Mouse (Mus musculus) limb, embryonic 11.5 days (tissue): Measurements from ENCODE around the gene Dnajc16. TPM values are rescaled to one million over a fixed set of nuclear protein-coding genes. Genes with fewer than 3 reads are reported as not detected.
"Not testable (repeated sequence)": the region's sequence is repeated elsewhere in the genome, so short reads cannot be mapped to it uniquely, and the experiment has no call there.

Experiments used
- ATAC-seq: fragments of 200-750 bp; cut with Nextera tagmentation; 2 replicates; pipeline ENCODE4 v1.8.0; 2017; ENCODE audit warnings: low read depth; ENCODE audit not compliant: insufficient number of reproducible peaks, low FRiP score, low TSS enrichment
- DNase-seq: peaks from one replicate; pipeline ENCODE4 v3.0.0-alpha.2; 2015; ENCODE audit warnings: low spot score
- H3K27ac ChIP-seq: fragments of 300-500 bp; sonication (generic); replicated peaks from 2 replicates; pipeline ENCODE4 v1.5.1; 2014; ENCODE audit warnings: low read depth, mild to moderate bottlenecking, low read length
- H3K27me3 ChIP-seq: fragments of 300-500 bp; sonication (generic); 2 replicates; pipeline ENCODE4 v1.6.1; 2014; ENCODE audit warnings: mild to moderate bottlenecking, low read length, mixed read lengths; ENCODE audit not compliant: control insufficient read depth, insufficient read depth
- H3K36me3 ChIP-seq: fragments of 300-500 bp; sonication (generic); 2 replicates; pipeline ENCODE4 v1.6.1; 2014; ENCODE audit warnings: mild to moderate bottlenecking, low read length, moderate library complexity, mixed read lengths; ENCODE audit not compliant: control insufficient read depth, insufficient read depth
- H3K4me1 ChIP-seq: fragments of 300-500 bp; sonication (generic); 2 replicates; pipeline ENCODE4 v1.6.1; 2014; ENCODE audit warnings: low read length, mixed read lengths; ENCODE audit not compliant: control insufficient read depth, insufficient read depth
- H3K4me2 ChIP-seq: fragments of 300-500 bp; sonication (generic); 2 replicates; pipeline ENCODE4 v1.6.1; 2014; ENCODE audit warnings: low read depth, mild to moderate bottlenecking, moderate library complexity; ENCODE audit not compliant: severe bottlenecking
- H3K4me3 ChIP-seq: fragments of 300-500 bp; sonication (generic); 2 replicates; pipeline ENCODE4 v1.5.1; 2014; ENCODE audit warnings: low read depth, low read length
- H3K9ac ChIP-seq: fragments of 300-500 bp; sonication (generic); 2 replicates; pipeline ENCODE4 v1.6.1; 2014; ENCODE audit warnings: mild to moderate bottlenecking, low read length
- H3K9me3 ChIP-seq: fragments of 300-500 bp; sonication (generic); 2 replicates; pipeline ENCODE4 v1.6.1; 2016; ENCODE audit warnings: low read length; ENCODE audit not compliant: control insufficient read depth
- WGBS: fragments of 180-500 bp; shearing (Covaris S2); extraction: QIAGEN DNeasy Blood & Tissue Kit; methylation state at CpG from one replicate; pipeline ENCODE4 v1.1.7; 2014; 5-methylcytosine and 5-hydroxymethylcytosine counted together
- polyA plus RNA-seq: library from polyadenylated mRNA; unstranded; fragments of >200 nt; fragmentation: Nextera tagmentation; extraction: Ambion mirVana; gene quantifications from 2 replicates; pipeline ENCODE4 v1.2.1, GENCODE M21; 2014

The Dnajc16 gene
- polyA plus RNA-seq, 1 experiment from 2014 or later = 3.1 TPM

DNA sequence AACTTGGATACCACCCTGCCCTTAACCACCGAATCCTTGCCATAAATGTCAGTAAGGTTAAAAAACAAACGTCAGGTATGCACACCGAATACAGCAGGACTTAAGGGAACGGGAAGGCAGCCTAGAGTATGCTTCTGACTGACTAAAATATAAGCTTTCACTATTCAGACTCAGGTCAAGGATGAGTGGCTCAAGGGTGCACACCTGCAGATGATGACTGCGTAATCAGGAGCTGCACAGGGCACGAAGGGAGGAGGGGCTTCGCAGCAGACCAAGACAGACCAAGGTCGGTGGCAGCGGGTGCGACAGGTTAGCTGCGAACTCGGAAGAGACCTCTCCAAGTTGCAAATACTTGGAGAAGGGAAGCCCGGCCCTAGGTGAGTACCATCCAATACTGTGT lies 4.6 kb downstream of the Dnajc16 start:
- H3K4me1 ChIP-seq = peaks cover 2% of the 10 kb centered on the region; the same call in 1 of the 2 replicates
- H3K4me3 ChIP-seq = no peak overlapping the region
- H3K27me3 ChIP-seq = no peaks in the 10 kb centered on the region
- ATAC-seq (no peak), DNase-seq (no peak)
- no peak overlapping the region for H3K9ac ChIP-seq
- H3K27ac ChIP-seq = no peak overlapping the region; the same call in 1 of the 2 replicates
- peaks cover 8% of the 10 kb centered on the region for H3K36me3 ChIP-seq
- WGBS = 89% methylated on average over 13 of the region's 13 CpGs
- H3K4me2 ChIP-seq = no peak overlapping the region
- no peaks in the 10 kb centered on the region for H3K9me3 ChIP-seq

DNA sequence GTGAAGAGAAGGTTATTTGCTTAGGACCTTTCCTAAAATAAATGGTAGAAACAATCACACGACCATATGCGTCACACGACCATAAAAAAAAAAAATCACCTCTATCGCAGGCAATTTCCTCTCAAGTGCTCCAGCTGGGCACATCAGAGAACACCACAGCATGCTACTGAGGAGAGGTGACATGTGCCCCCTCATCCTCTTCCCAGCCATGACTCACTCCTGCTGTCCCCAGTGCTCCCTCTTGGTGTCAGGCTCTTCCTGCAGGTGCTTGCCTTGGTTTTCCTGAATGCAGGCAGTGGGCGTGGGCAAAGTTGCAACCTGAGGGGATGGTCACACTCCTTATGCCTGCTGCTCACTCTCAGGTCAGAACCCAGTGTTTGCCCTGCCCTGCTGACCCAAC lies 5.9 kb downstream of the Dnajc16 start:
- ATAC-seq (no peak), DNase-seq (no peak)
- WGBS = 83% methylated on average over 5 of the region's 5 CpGs
- H3K9me3 ChIP-seq = no peaks in the 10 kb centered on the region
- H3K36me3 ChIP-seq = peaks cover 11% of the 10 kb centered on the region
- H3K4me2 ChIP-seq = no peak overlapping the region
- no peaks in the 10 kb centered on the region for H3K27me3 ChIP-seq
- H3K4me3 ChIP-seq = no peak overlapping the region
- no peak overlapping the region for H3K27ac ChIP-seq
- H3K9ac ChIP-seq = no peak overlapping the region
- H3K4me1 ChIP-seq = peaks cover under 1% of the 10 kb centered on the region; the same call in 1 of the 2 replicates

DNA sequence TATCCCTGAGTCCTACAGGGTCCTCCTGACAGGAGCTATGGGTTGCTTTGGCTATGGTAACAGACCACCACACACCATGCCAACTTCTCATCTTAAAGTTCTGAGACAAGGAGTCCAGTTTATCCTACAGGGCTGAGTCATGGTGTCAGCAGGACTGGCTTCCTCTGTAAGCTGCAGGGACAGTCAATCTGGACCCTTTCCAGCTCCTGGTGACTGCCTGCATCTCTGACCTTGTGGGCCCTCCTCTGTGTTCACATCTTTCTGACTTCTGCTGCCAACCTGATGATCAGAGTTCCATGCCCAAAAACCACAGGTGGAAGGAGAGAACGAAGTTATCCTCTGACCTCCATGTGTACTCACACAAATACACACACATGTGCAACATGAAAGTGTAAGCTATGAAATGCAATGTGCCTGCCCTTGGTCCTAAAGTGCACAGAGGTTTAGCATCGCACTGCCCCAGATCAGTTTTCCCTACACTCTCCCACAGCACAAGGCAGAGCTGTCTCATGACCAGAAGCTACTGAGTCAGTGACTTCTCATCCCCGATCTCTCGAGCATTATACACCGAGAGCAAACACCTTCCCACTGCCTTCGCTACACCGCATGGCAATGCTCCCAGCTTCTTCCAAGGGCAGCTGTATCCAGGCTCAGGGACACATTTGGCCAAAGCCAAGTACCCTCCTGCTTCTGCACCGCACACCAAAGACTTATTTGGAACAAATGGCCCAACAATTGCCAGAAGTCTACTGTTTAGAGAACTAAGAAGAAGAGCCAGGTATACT lies 9.3 kb downstream of the Dnajc16 start:
- ATAC-seq (no peak), DNase-seq (no peak)
- 96% methylated on average over 8 of the region's 8 CpGs for WGBS
- Histone ChIP-seq H3K4me3 (no peak overlapping the region), H3K9ac (no peak overlapping the region), H3K4me2 (no peak overlapping the region), H3K9me3 (no peaks in the 10 kb centered on the region), H3K27ac (no peak overlapping the region), H3K4me1 (no peaks in the 10 kb centered on the region), H3K27me3 (no peaks in the 10 kb centered on the region), H3K36me3 (peaks cover 16% of the 10 kb centered on the region)

DNA sequence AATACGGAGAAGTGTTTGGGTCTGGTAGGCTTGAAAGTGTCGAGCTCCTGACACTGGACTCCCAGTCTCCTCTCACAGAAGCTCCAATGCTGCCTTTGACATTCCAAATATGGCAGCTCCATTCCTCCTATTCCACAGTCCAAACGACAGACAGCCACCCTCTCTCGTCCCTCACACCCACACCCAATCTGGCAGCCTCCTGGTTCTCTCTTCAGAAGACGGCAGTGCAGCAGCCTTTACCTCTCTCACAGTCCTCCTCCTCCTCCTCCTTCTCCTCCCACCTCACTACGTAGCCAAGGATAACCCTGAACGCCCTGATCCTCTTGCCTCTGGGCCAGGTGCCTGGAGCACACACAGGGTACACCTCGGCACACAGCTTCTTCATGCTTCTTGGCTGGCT lies 10.9 kb downstream of the Dnajc16 start:
- Histone ChIP-seq H3K4me1 (no peaks in the 10 kb centered on the region), H3K36me3 (peaks cover 22% of the 10 kb centered on the region), H3K27ac (no peak overlapping the region), H3K4me3 (no peak overlapping the region), H3K4me2 (no peak overlapping the region), H3K27me3 (no peaks in the 10 kb centered on the region), H3K9me3 (no peaks in the 10 kb centered on the region), H3K9ac (no peak overlapping the region)
- DNase-seq (no peak), ATAC-seq (no peak)
- 86% methylated on average over 8 of the region's 8 CpGs for WGBS

DNA sequence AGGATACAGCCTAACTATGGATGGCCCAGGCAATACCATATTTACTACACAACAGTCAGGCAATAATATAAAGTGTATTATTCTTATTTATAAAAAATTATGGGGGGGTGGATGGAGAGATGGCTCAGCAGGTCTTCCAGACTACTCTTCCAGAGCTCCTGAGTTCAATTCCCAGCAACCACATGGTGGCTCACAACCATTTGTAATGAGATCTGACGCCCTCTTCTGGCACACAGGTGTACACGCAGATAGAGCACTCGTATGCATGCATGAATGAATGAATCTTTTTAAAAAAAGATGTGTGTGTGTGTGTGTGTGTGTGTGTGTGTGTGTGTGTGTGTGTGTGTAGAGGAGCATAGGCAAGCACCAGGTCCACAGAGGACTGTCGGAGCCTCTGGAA lies 17.7 kb downstream of the Dnajc16 start:
- WGBS = 82% methylated on average over 4 of the region's 4 CpGs
- not testable (repeated sequence) for DNase-seq, H3K4me1 ChIP-seq, H3K9ac ChIP-seq, H3K4me3 ChIP-seq, H3K27ac ChIP-seq, H3K4me2 ChIP-seq, H3K9me3 ChIP-seq, H3K27me3 ChIP-seq, ATAC-seq
- peaks cover 36% of the 10 kb centered on the region; the same call in 1 of the 2 replicates for H3K36me3 ChIP-seq

DNA sequence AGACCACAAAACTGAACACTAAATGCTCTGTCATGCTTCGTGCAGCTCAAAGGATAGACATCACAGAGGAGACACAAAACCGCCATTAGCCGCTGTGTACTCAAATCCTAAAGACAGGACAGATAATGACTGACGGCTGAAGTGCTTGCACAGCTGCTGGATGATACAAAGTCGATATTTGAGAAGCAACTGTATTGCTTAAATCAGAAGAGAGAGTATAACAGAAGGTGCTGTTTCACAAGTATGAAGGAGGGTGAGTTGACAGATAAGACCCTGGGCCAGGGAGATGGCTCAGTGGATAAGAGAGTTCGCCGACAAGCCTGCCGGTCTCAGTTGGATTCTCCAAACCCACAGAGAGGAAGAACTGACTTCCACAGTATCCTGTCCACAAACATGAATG lies 18.9 kb downstream of the Dnajc16 start:
- ATAC-seq (no peak), DNase-seq (no peak)
- H3K4me2 ChIP-seq = no peak overlapping the region
- WGBS = 94% methylated on average over 8 of the region's 8 CpGs
- no peak overlapping the region for H3K4me3 ChIP-seq
- no peaks in the 10 kb centered on the region for H3K9me3 ChIP-seq
- no peaks in the 10 kb centered on the region for H3K4me1 ChIP-seq
- peaks cover 35% of the 10 kb centered on the region; the same call in 1 of the 2 replicates for H3K36me3 ChIP-seq
- H3K9ac ChIP-seq = no peak overlapping the region
- H3K27ac ChIP-seq = no peak overlapping the region
- H3K27me3 ChIP-seq = no peaks in the 10 kb centered on the region

DNA sequence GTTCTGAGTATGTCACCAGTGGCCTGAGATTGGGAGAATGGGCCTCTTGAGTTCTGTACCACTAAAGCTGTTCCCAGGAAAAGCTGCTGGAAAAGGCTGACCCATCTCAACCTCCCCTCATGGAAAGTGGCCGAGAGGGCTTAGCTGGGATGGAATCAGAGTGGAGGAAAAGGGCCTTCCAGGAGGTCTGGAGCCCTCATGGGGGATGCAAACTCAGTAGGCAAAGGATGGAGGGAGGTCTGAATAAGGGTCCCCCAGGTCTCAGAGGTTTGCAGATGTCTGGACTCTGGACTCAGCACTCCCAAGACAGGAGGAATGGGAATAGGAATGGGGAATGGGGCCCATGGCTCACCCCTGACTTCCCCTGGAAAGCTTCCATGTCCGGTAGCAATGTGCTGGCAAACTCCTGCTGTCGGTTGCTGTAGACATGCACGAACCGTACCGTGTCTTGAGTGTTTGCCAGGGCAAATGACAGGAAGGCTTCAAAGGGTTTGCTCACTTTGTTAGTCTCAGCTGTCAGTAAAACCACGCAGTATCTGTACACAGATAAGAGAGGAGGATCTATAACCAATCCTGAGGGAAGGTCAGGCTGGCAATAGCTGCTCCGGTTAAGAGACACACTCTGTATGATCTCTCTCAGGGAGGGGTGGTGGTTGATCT lies 21.1 kb downstream of the Dnajc16 start:
- no peak for DNase-seq
- WGBS = 93% methylated on average over 8 of the region's 8 CpGs
- Histone ChIP-seq H3K4me2 (no peak overlapping the region), H3K9me3 (no peaks in the 10 kb centered on the region), H3K4me1 (no peaks in the 10 kb centered on the region), H3K36me3 (peaks cover 30% of the 10 kb centered on the region; the same call in 1 of the 2 replicates), H3K27ac (no peak overlapping the region), H3K4me3 (no peak overlapping the region), H3K27me3 (no peaks in the 10 kb centered on the region), H3K9ac (no peak overlapping the region)
- ATAC-seq = no peak

DNA sequence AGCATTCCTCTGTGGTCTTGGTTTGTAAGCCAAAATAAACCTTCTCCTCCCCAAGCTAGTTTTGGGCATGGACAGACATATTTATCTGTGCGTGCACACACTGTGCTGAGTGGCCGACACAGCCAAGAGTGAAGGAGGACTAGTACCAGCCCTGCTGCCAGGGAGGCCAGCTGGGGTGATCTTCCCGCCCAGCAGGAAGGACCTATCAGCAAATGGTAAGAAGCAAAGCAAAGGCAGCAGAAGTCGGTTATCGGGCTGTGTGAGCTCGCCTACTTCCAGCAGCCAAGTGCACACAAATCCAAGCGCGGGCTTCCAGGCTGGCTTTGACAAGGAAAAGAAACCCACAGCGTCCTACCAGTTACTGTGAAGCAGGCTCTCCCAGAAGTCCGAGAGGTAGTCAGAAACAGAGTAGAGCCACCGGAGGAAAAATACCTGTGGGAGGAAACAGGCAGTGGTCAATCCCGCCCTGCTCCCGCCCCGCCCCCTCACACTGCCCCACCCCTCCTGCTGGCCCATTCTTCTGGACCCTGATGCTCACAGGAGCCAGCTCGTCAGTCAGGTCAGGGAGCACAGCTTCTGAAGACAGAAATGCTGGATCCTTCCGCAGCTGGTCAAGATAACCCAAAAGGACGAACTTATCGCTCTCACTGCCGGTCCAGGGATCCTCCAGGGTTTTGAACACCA lies 23.2 kb downstream of the Dnajc16 start:
- Histone ChIP-seq H3K4me2 (no peak overlapping the region), H3K9ac (no peak overlapping the region), H3K27ac (no peak overlapping the region), H3K4me3 (no peak overlapping the region), H3K36me3 (peaks cover 26% of the 10 kb centered on the region), H3K9me3 (no peaks in the 10 kb centered on the region), H3K27me3 (no peaks in the 10 kb centered on the region), H3K4me1 (no peaks in the 10 kb centered on the region)
- ATAC-seq = no peak
- WGBS = 81% methylated on average over 19 of the region's 19 CpGs
- DNase-seq = no peak
